Mouse (Mus musculus) testis, postnatal 10 days (tissue): ENCODE data around the gene Olfr1164.

Source experiments
- DNase-seq: peaks from one replicate; pipeline ENCODE4 v3.0.0; 2021; ENCODE audit warnings: low spot score

Gene Olfr1164

DNA sequence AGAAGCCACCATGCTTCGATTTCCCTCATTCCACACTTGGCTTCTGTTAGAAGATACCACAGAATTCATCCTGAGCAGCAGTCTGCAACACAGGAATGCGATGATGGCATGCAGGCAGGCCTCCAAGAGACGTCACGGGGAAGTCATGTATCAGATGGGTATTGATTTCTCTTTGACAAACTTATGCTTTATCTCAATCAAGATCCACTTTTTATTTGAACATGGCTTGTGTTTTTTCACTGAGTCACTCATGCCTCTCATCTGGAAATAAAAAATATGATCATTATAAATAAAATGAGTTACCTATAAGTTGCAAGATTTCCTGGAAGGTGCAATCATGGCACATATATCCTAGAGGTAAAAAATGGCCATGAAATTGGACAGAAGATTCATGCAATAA is at the start of gene Olfr1164:
Olfr1164 (minus strand) TSS at position 101 of the 400 bp plus-strand sequence.
- DNase-seq: no peak

DNA sequence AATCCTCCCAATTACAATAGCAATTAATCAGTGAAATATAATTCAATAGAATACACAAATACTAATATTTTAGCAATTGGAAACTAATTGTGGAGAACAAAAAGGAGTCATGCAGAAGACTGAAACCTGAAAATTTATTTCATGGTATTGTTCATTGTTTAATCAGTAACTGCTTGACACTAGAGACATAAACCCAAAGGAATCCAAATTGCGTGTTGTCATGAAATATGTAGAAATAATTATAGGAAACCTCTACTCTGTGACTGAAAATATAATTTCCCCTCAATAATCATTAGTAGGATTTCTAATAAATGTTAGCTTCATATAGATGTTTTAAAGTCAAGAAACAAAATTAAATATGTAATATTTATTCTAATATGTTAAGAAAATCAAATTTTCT is 34.4 kb upstream of the Olfr1164 start, which contains the start of gene Olfr1166:
Olfr1166 (minus strand) TSS at position 101 of the 400 bp plus-strand sequence.
- no peak for DNase-seq

DNA sequence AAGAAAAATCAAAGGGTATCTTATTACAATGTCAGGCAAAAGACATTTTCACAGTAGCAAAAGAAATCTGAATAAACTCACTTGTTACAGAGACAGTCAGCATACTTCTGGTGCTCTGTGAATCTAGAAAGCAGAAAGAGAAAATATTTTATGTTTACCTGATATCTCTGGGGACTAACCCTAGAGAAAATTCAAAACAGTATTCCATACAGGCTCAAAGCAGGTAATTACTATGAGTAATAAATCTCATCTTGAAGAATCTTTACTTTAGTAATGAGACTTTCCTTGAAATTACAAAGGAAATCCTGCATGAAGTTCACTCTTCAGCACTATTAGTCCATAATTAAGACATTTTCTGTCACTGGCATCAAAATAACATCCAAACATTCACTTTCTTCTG is 22.0 kb downstream of the Olfr1164 start, which contains the start of gene Olfr1163:
Olfr1163 (minus strand) TSS at position 101 of the 400 bp plus-strand sequence.
- DNase-seq: no peak

DNA sequence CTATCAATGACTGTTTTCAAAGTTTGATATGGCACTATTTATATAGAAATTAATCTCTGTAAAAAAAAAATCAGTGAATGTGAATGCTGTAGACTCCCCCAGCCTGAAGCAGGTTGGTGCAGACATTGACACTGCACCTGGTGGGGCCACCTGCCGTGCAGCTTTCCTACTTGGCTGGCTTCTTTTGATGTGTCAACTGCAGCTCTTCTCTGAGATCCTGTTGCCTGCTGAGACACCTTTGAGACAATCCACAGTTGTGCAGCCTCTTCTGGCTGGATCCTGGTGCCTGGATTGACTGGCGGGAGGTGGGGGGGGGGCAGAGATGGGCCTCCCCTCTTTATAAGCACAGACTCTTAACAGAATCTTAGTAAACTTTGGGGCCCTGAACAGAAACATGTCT is 30.2 kb downstream of the Olfr1164 start:
- no peak for DNase-seq

DNA sequence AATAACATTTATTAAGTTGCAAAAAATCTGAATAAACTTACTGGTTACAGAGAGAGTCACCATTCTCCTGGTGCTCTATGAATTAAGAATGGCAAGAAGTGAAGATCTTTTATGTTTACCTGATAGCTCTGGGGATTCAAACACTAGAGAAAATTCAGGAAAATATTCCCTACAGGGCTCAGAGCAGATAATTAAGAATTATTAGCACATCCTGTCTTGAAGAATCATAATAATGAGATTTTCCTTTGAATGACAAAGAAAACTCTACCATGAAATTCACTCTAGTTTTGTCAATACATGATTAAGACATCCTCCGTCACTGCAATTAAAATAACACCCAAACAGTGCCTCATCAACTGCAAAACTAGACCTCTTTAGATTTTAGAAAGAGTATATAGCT is 42.7 kb downstream of the Olfr1164 start, which contains the start of gene Olfr1162:
Olfr1162 (minus strand) TSS at position 101 of the 400 bp plus-strand sequence.
- no peak for DNase-seq
